Mouse (Mus musculus) ES-E14 (cell line): Measurements from ENCODE around the gene Gga3. TPM values are rescaled to one million over a fixed set of nuclear protein-coding genes. Genes with fewer than 3 reads are reported as not detected.

Experiments used
- DNase-seq: peaks from one replicate; pipeline ENCODE4 v3.0.0-alpha.2; 2013; ENCODE audit warnings: low read depth, low spot score
- H3K27ac ChIP-seq: 2 replicates; pipeline ENCODE4 v1.5.1; 2012; ENCODE audit warnings: low read depth, mild to moderate bottlenecking, low read length, moderate library complexity, mixed read lengths; ENCODE audit not compliant: poor library complexity, insufficient read depth, severe bottlenecking
- H3K36me3 ChIP-seq: 2 replicates; pipeline ENCODE4 v1.6.1; 2012; ENCODE audit warnings: mild to moderate bottlenecking, low read length, moderate library complexity, mixed read lengths; ENCODE audit not compliant: control insufficient read depth, poor library complexity, insufficient read depth, severe bottlenecking
- H3K4me1 ChIP-seq, 2 experiments: fragments of 150-350 bp in 1 of 2; sonication (generic) in 1 of 2; 2 replicates each; pipeline ENCODE4 v1.6.1; 2012; ENCODE audit warnings: low read length in 2 of 2, mild to moderate bottlenecking in 1 of 2, mixed read lengths in 1 of 2; ENCODE audit not compliant: control insufficient read depth in 2 of 2, insufficient read depth in 2 of 2, poor library complexity in 1 of 2
- H3K4me3 ChIP-seq, 2 experiments: fragments of 150-350 bp in 1 of 2; sonication (generic) in 1 of 2; 2 replicates each; pipeline ENCODE4 v1.5.1; 2012; ENCODE audit warnings: low read length in 2 of 2, low read depth in 1 of 2, mild to moderate bottlenecking in 1 of 2, mixed read lengths in 1 of 2; ENCODE audit not compliant: insufficient read depth in 1 of 2, poor library complexity in 1 of 2, severe bottlenecking in 1 of 2
- H3K9ac ChIP-seq: 2 replicates; pipeline ENCODE4 v1.6.1; 2012; ENCODE audit warnings: low read depth, mild to moderate bottlenecking, low read length, mixed read lengths; ENCODE audit not compliant: poor library complexity, insufficient read depth, severe bottlenecking
- H3K9me3 ChIP-seq: fragments of 150-350 bp; sonication (generic); 2 replicates; pipeline ENCODE4 v1.6.1; 2012; ENCODE audit warnings: low read depth, mild to moderate bottlenecking, low read length; ENCODE audit not compliant: control insufficient read depth, insufficient read depth
- CHD2 ChIP-seq: IDR thresholded peaks from 2 replicates; pipeline ENCODE4 v1.6.1; 2014; ENCODE audit warnings: mild to moderate bottlenecking, low read depth, low read length, inconsistent platforms
- HCFC1 ChIP-seq: IDR thresholded peaks from 2 replicates; pipeline ENCODE4 v1.6.1; 2012; ENCODE audit warnings: low read length, inconsistent platforms, borderline replicate concordance; ENCODE audit not compliant: insufficient read depth
- MAFK ChIP-seq: IDR thresholded peaks from 2 replicates; pipeline ENCODE4 v1.6.1; 2014; ENCODE audit warnings: mild to moderate bottlenecking, low read depth, low read length, inconsistent platforms; ENCODE audit not compliant: insufficient read depth
- ZC3H11A ChIP-seq: IDR thresholded peaks from 2 replicates; pipeline ENCODE4 v1.6.1; 2012; ENCODE audit warnings: low read depth, mild to moderate bottlenecking, inconsistent platforms, low read length, borderline replicate concordance
- ZNF384 ChIP-seq: IDR thresholded peaks from 2 replicates; pipeline ENCODE4 v1.6.1; 2012; ENCODE audit warnings: low read depth, low read length, inconsistent platforms
- in situ Hi-C, 2 experiments: fragments of 600-800 bp; cut with MboI; formaldehyde crosslinking; loops; one replicate each; pipeline ENCODE4 v1.15.1; 2025; ENCODE audit warnings: low sequenced_read_pairs in 2 of 2, inconsistent platforms in 1 of 2; ENCODE audit not compliant: unreplicated experiment in 2 of 2
- total RNA-seq: library from RNA; depleted of rRNA; stranded (reverse); fragments of 300-350 nt; gene quantifications from 2 replicates; pipeline ENCODE4 v1.2.3, GENCODE M21; 2012

Gene Gga3
- total RNA-seq, 1 experiment = 31.7 TPM

DNA sequence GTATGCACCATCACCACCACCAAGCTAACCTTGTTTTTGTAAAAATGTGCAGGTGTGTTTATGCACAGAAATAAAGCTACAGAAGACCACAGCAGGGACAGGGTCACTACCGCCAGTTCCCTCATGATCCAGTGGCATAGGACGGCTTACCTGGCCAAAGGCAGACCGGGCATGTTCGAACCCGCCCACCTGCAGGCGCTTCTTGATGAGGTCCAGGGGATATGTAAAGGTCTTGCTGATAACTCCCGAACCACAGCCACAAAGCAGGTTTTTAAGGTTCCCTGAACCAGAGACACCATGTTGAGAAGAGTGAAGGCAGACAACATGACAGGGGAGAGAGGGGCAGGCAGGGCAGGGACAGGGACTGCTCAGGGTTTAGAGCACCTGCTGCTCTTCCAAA lies 12.5 kb upstream of the Gga3 start:
- H3K27ac ChIP-seq = peak overlapping the region; percentile 75; the same call in 1 of the 2 replicates
- TF ChIP-seq ZC3H11A (no peak), MAFK (no peak), ZNF384 (no peak), CHD2 (no peak)
- in situ Hi-C loops = no loop called here
- no peaks in the 10 kb centered on the region for H3K9me3 ChIP-seq
- H3K36me3 ChIP-seq = peaks cover 13% of the 10 kb centered on the region
- peak overlapping the region; percentile 78; the same call in 1 of the 2 replicates for H3K9ac ChIP-seq
- H3K4me3 ChIP-seq = peak overlapping the region; percentile 4 to 55; a peak in 2 of 4 replicates
- H3K4me1 ChIP-seq = peaks cover 24 to 27% of the 10 kb centered on the region in 2 experiments; a peak in 3 of 4 replicates
- no peak for DNase-seq

DNA sequence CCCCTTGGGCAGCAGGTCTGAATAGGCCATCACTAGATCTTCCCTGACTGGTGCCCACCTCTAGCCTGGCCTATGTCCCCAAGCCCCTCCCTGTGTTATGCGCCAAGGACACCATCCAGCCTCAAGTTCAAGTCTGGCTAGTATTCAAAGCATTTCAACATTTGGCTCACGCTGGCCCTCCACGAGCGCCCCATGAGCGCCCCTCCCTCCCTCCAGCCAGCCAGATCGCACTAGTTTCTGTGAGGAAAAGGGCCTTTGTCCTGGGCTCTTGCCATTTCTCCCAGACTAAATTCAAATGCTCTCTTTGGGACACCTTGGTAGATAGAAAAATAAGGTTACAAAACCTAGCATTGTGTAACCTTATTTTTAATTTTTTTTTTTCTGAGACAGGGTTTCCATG lies 12.0 kb upstream of the Gga3 start:
- peak overlapping the region; percentile 96 for H3K27ac ChIP-seq
- no peaks in the 10 kb centered on the region for H3K9me3 ChIP-seq
- DNase-seq = no peak
- no peak for TF ChIP-seq ZNF384
- TF ChIP-seq MAFK = no peak
- no peak for TF ChIP-seq CHD2
- no peak for TF ChIP-seq ZC3H11A
- TF ChIP-seq HCFC1 = no peak
- H3K4me1 ChIP-seq = peaks cover 22 to 26% of the 10 kb centered on the region in 2 experiments; a peak in 3 of 4 replicates
- peak overlapping the region; percentile 4 to 61 for H3K4me3 ChIP-seq
- in situ Hi-C loops = no loop called here
- peak overlapping the region; percentile 82 for H3K9ac ChIP-seq
- H3K36me3 ChIP-seq = peaks cover 17% of the 10 kb centered on the region

DNA sequence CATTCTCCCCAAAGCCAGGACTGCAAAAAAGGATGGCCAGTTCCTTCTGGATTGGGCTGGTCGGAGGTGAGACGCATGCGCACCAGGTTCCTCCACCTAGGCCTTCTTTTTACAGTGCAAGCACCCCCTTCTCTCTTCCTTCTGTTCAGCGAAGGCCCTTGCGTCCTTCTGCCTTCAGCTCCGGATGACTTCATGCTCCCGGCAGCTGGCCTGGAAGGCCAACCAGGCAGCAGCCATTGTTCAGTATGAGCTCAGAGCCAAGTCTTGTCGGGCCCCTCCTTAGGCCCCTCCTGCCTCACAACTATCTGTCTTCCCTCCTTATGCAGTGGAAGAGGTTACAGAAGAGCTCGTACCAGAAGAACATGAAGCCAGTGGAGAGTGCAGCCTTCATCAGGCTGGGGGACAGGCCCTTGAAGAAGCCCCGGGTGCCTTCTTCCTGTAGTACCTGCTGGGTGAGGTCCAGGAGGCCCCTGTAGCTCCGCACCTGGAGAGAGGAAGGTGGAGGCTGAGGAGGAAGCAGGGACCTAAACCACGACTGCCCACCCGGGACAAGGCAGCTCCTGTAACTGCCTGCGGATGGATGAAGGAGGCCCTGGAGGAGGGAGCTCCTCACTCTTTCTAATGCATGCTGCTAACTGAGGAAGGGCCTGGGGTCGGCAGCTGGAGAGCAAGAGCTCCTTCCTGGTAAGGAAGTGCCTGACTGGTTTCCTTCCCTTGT lies 11.4 kb upstream of the Gga3 start:
- Histone ChIP-seq H3K9ac (peak overlapping the region; percentile 82), H3K4me1 (peaks cover 22 to 26% of the 10 kb centered on the region in 2 experiments; a peak in 3 of 4 replicates), H3K36me3 (peaks cover 18% of the 10 kb centered on the region), H3K9me3 (no peaks in the 10 kb centered on the region), H3K4me3 (peak overlapping the region; percentile 4 to 61), H3K27ac (peak overlapping the region; percentile 96)
- in situ Hi-C loops = no loop called here
- TF ChIP-seq MAFK (no peak), CHD2 (no peak), HCFC1 (no peak), ZC3H11A (no peak), ZNF384 (no peak)
- peak; percentile 68 for DNase-seq

DNA sequence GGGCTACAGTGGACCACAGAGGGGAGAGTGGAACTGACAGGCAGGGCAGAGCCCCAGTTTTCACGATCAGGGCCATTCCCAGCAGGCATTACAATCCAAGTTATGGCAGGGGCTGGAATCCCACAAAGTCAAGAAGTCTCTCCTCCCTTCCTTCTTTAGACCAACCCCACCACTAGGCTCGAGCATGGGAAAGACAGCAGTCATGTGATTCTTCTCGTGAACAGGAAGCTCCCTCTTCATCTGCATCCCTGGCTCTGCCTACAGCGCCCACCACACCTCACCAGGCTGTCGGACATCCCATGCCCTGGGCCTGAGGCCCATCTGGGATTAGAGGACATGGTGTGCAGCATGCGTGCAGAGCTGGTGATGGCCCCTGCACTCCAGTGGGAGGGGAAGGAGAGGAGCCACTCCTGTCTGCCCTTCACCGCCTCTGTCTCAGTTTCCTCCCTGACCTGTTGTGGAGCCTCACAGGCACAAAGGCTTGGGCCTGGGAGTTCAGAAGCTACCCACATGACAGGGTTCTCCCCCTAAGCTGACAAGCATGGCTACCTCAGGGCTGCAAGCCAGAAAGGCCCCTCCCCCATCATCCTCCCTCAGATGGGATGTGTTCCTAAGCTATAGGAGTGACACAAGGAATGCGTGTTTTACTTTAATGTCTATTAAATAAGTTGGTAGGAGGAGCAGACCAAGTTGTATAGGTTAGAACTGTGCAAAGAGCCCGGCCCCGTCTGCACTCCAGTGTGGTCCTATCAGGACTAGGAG lies 10.7 kb upstream of the Gga3 start:
- H3K4me1 ChIP-seq = peaks cover 22% of the 10 kb centered on the region in 2 experiments; a peak in 3 of 4 replicates
- peaks cover 17% of the 10 kb centered on the region; the same call in 1 of the 2 replicates for H3K36me3 ChIP-seq

More for the DNA sequence above, 10.7 kb upstream of the Gga3 start:
- H3K9me3 ChIP-seq = no peaks in the 10 kb centered on the region
- in situ Hi-C loops = no loop called here
- DNase-seq = no peak
- H3K27ac ChIP-seq = peak overlapping the region; percentile 96
- peak overlapping the region; percentile 67 for H3K9ac ChIP-seq
- peak overlapping the region in 1 of 2 experiments; percentile 43; a peak in 2 of 4 replicates for H3K4me3 ChIP-seq
- no peak for TF ChIP-seq CHD2
- TF ChIP-seq MAFK = no peak
- no peak for TF ChIP-seq ZNF384
- TF ChIP-seq ZC3H11A = no peak
- TF ChIP-seq HCFC1 = no peak
